9 mouse cellular contexts compared by ENCODE assay signal in the genomic region with DNA sequence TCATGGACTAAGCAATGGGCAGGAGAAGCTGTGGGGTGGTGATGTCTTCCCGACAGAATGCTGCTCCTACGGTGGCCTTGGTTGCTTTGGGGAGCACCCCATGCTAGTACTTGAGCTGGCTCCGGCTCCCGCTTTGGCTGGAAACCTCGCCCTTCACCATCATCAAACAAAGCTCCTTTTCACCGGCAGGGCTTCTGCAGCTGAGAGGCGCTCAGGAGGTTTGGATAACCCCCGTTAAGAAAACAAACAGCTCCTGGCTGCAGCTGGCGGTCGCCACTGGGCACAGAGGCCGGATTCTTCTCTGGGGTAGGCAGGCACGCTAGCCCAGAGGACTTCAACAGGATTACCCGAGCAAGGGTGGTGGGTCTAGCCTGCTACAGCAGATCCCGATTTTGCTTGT. TPM values are rescaled to one million over a fixed set of nuclear protein-coding genes. Genes with fewer than 3 reads are reported as not detected.
DNase-seq lines count a peak whose midpoint lies in the region; ATAC-seq and TF ChIP-seq lines count a peak whose summit lies in the region.
"Had no signal": no experiment of that assay in that cellular context is flagged by ENCODE, and none has a peak within 500 bp of the region (broad histone marks: within the 10 kb centered on the region; RNA-seq: fewer than 3 reads in every experiment).

No protein-coding gene starts in this region.

- TF ChIP-seq POLR2A in thymus, adult 2 months (IDR thresholded peaks at IDR 0.05; ENCODE audit: control insufficient read depth, extremely low read depth, insufficient read depth, low read length, poor library complexity): no peak

- H3K9me3 ChIP-seq in heart, embryonic 13.5 days: 0 out of 2 replicates have a peak, but pooled peaks cover 5% of the 10 kb centered on the region
- H3K9me3 ChIP-seq in forebrain, embryonic 15.5 days: 0 out of 2 replicates have a peak, but pooled peaks cover 3% of the 10 kb centered on the region
- no peaks in the 10 kb centered on the region for H3K9me3 ChIP-seq in liver, embryonic 15.5 days (replicated peaks)

- no peaks in the 10 kb centered on the region for H3K36me3 ChIP-seq in heart, embryonic 13.5 days
- no peaks in the 10 kb centered on the region for H3K36me3 ChIP-seq in forebrain, embryonic 15.5 days
- H3K36me3 ChIP-seq in liver, embryonic 15.5 days (replicated peaks): no peaks in the 10 kb centered on the region
- no peaks in the 10 kb centered on the region for H3K36me3 ChIP-seq in thymus, adult 2 months (ENCODE audit: control insufficient read depth, insufficient read depth, low read length)

- no peak for ATAC-seq in heart, embryonic 13.5 days (ENCODE audit: extremely low read depth, insufficient number of reproducible peaks, low FRiP score, low TSS enrichment)
- no peak for ATAC-seq in forebrain, embryonic 15.5 days (replicated peaks)
- ATAC-seq in liver, embryonic 15.5 days (ENCODE audit: insufficient read depth): no peak

- peak overlapping the region; percentile 57 for H3K4me2 ChIP-seq in heart, embryonic 13.5 days
- H3K4me2 ChIP-seq in forebrain, embryonic 15.5 days (replicated peaks): peak overlapping the region; percentile 20
- no peak overlapping the region for H3K4me2 ChIP-seq in liver, embryonic 15.5 days

- peak overlapping the region; percentile 45; the same call in 1 of the 2 replicates for H3K9ac ChIP-seq in heart, embryonic 13.5 days
- H3K9ac ChIP-seq in forebrain, embryonic 15.5 days (replicated peaks): no peak overlapping the region
- 0 out of 2 replicates have a peak overlapping the region, but pooled peaks have one; percentile 6 for H3K9ac ChIP-seq in liver, embryonic 15.5 days

- H3K27ac ChIP-seq in heart, embryonic 13.5 days (replicated peaks): peak overlapping the region; percentile 34; the same call in 1 of the 2 replicates
- H3K27ac ChIP-seq in forebrain, embryonic 15.5 days (replicated peaks): peak overlapping the region; percentile 54; the same call in 1 of the 2 replicates
- H3K27ac ChIP-seq in liver, embryonic 15.5 days (replicated peaks): no peak overlapping the region
- no peak overlapping the region for H3K27ac ChIP-seq in thymus, adult 2 months (ENCODE audit: control insufficient read depth, insufficient read depth, low read length)

- TF ChIP-seq CTCF in thymus, adult 2 months (IDR thresholded peaks at IDR 0.05; ENCODE audit: borderline replicate concordance, control insufficient read depth, extremely low read depth, insufficient read depth, low read length, poor library complexity): no peak

- H3K27me3 ChIP-seq in heart, embryonic 13.5 days (replicated peaks): no peaks in the 10 kb centered on the region
- H3K27me3 ChIP-seq in forebrain, embryonic 15.5 days: no peaks in the 10 kb centered on the region
- H3K27me3 ChIP-seq in liver, embryonic 15.5 days: peaks cover 78% of the 10 kb centered on the region
- no peaks in the 10 kb centered on the region; the same call in 1 of the 2 replicates for H3K27me3 ChIP-seq in thymus, adult 2 months (ENCODE audit: control insufficient read depth, insufficient read depth, low read length)

- WGBS in heart, embryonic 13.5 days: 5% methylated on average over 14 of the region's 14 CpGs
- WGBS in forebrain, embryonic 15.5 days: 10% methylated on average over 14 of the region's 14 CpGs
- WGBS in liver, embryonic 15.5 days (ENCODE audit: insufficient replicate concordance): 29% methylated on average over 14 of the region's 14 CpGs
- WGBS in thymus, adult 2 months: 61% methylated on average over 14 of the region's 14 CpGs

- H3K4me3 ChIP-seq in heart, embryonic 13.5 days: peak overlapping the region; percentile 17
- no peak overlapping the region for H3K4me3 ChIP-seq in forebrain, embryonic 15.5 days
- H3K4me3 ChIP-seq in liver, embryonic 15.5 days (replicated peaks): no peak overlapping the region
- H3K4me3 ChIP-seq in thymus, adult 2 months (ENCODE audit: control insufficient read depth, insufficient read depth, low read length): no peak overlapping the region

- DNase-seq in heart, adult 9 months (ENCODE audit: low spot score in 2 of 2): no peak
- DNase-seq in 3134 (ENCODE audit: extremely low read depth, insufficient read length, low spot score): peak; percentile 62
- no peak for DNase-seq in thymus, adult 2 months
- no peak for DNase-seq in urinary bladder, postnatal 14 days (ENCODE audit: low spot score)
- no peak for DNase-seq in thymus, postnatal 4 days
- DNase-seq: right cerebral cortex, postnatal 14 days had no signal

- peaks cover 21% of the 10 kb centered on the region for H3K4me1 ChIP-seq in heart, embryonic 13.5 days
- H3K4me1 ChIP-seq in forebrain, embryonic 15.5 days: peaks cover 6% of the 10 kb centered on the region
- peaks cover 15% of the 10 kb centered on the region for H3K4me1 ChIP-seq in liver, embryonic 15.5 days (replicated peaks)
- H3K4me1 ChIP-seq in thymus, adult 2 months (replicated peaks; ENCODE audit: control insufficient read depth, insufficient read depth, low read length): no peaks in the 10 kb centered on the region

RNA-seq across cellular contexts. Expression of gene Snx22, which starts 9.0 kb away (rescaled TPM):
- 2.3 and 3.0 TPM in 2 replicates for polyA plus RNA-seq in heart, embryonic 13.5 days (2015; fragmentation: Nextera tagmentation; extraction: Ambion mirVana)
- 5.2 and 6.2 TPM in 2 replicates for polyA plus RNA-seq in forebrain, embryonic 15.5 days (2015; fragmentation: Nextera tagmentation; extraction: Ambion mirVana)
- 34.9 and 36.4 TPM in 2 replicates for polyA plus RNA-seq in liver, embryonic 15.5 days (2015; fragmentation: Nextera tagmentation; extraction: Ambion mirVana)
- polyA plus RNA-seq in thymus, adult 2 months (2012; rRNA removed): 5.8 and 9.2 TPM in 2 replicates

RNA-seq across cellular contexts. Expression of gene Ppib, which starts 18.5 kb away (rescaled TPM):
- polyA plus RNA-seq in heart, embryonic 13.5 days (2015; fragmentation: Nextera tagmentation; extraction: Ambion mirVana): 372 and 396 TPM in 2 replicates
- polyA plus RNA-seq in forebrain, embryonic 15.5 days (2015; fragmentation: Nextera tagmentation; extraction: Ambion mirVana): 327 and 355 TPM in 2 replicates
- polyA plus RNA-seq in liver, embryonic 15.5 days (2015; fragmentation: Nextera tagmentation; extraction: Ambion mirVana): 384 and 391 TPM in 2 replicates
- 144 and 154 TPM in 2 replicates for polyA plus RNA-seq in thymus, adult 2 months (2012; rRNA removed)

RNA-seq across cellular contexts. Expression of gene Snx1, which starts 47.9 kb away (rescaled TPM):
- 59.6 and 65.8 TPM in 2 replicates for polyA plus RNA-seq in heart, embryonic 13.5 days (2015; fragmentation: Nextera tagmentation; extraction: Ambion mirVana)
- 109 TPM in 2 replicates for polyA plus RNA-seq in forebrain, embryonic 15.5 days (2015; fragmentation: Nextera tagmentation; extraction: Ambion mirVana)
- polyA plus RNA-seq in liver, embryonic 15.5 days (2015; fragmentation: Nextera tagmentation; extraction: Ambion mirVana): 62.7 and 64.8 TPM in 2 replicates
- polyA plus RNA-seq in thymus, adult 2 months (2012; rRNA removed): 55.3 and 59.1 TPM in 2 replicates

RNA-seq across cellular contexts. Expression of gene Ciao2a, which starts 47.9 kb away (rescaled TPM):
- polyA plus RNA-seq in heart, embryonic 13.5 days (2015; fragmentation: Nextera tagmentation; extraction: Ambion mirVana): 152 and 172 TPM in 2 replicates
- 87.5 and 89.0 TPM in 2 replicates for polyA plus RNA-seq in forebrain, embryonic 15.5 days (2015; fragmentation: Nextera tagmentation; extraction: Ambion mirVana)
- 117 and 132 TPM in 2 replicates for polyA plus RNA-seq in liver, embryonic 15.5 days (2015; fragmentation: Nextera tagmentation; extraction: Ambion mirVana)
- 16.4 and 16.9 TPM in 2 replicates for polyA plus RNA-seq in thymus, adult 2 months (2012; rRNA removed)

Comparison
In these comparisons a context has a peak if more than half of its experiments do, and no peak if none do; other contexts are left out.
1. H3K27ac ChIP-seq: peak in heart, embryonic 13.5 days (single experiment) and forebrain, embryonic 15.5 days (single experiment); none in liver, embryonic 15.5 days (single experiment) and thymus, adult 2 months (single experiment).